Mouse (Mus musculus) hindbrain, embryonic 16.5 days (tissue): Measurements from ENCODE around the gene Mfsd2a. TPM values are rescaled to one million over a fixed set of nuclear protein-coding genes. Genes with fewer than 3 reads are reported as not detected.

Experiments
- ATAC-seq: fragments of 200-750 bp; cut with Nextera tagmentation; 2 replicates; pipeline ENCODE4 v1.8.0; 2017; ENCODE audit warnings: moderate TSS enrichment, moderate library complexity
- H3K27ac ChIP-seq: fragments of 300-500 bp; sonication (generic); 2 replicates; pipeline ENCODE4 v1.5.1; 2014; ENCODE audit warnings: low read depth, mild to moderate bottlenecking, control low read depth, low read length, moderate library complexity
- H3K27me3 ChIP-seq: fragments of 300-500 bp; sonication (generic); replicated peaks from 2 replicates; pipeline ENCODE4 v1.6.1; 2014; ENCODE audit warnings: low read length; ENCODE audit not compliant: control insufficient read depth, insufficient read depth
- H3K36me3 ChIP-seq: fragments of 300-500 bp; sonication (generic); 2 replicates; pipeline ENCODE4 v1.6.1; 2014; ENCODE audit warnings: mild to moderate bottlenecking, low read length, moderate library complexity, mixed read lengths; ENCODE audit not compliant: control insufficient read depth, insufficient read depth
- H3K4me1 ChIP-seq: fragments of 300-500 bp; sonication (generic); 2 replicates; pipeline ENCODE4 v1.6.1; 2014; ENCODE audit warnings: low read depth, low read length; ENCODE audit not compliant: control insufficient read depth, insufficient read depth
- H3K4me2 ChIP-seq: fragments of 300-500 bp; sonication (generic); 2 replicates; pipeline ENCODE4 v1.6.1; 2014; ENCODE audit warnings: mild to moderate bottlenecking, low read length, control low read depth, moderate library complexity
- H3K4me3 ChIP-seq: fragments of 300-500 bp; sonication (generic); 2 replicates; pipeline ENCODE4 v1.5.1; 2014; ENCODE audit warnings: mild to moderate bottlenecking, low read length, control low read depth, moderate library complexity
- H3K9ac ChIP-seq: fragments of 300-500 bp; sonication (generic); 2 replicates; pipeline ENCODE4 v1.6.1; 2014; ENCODE audit warnings: low read depth, mild to moderate bottlenecking, control low read depth, low read length, moderate library complexity
- H3K9me3 ChIP-seq: fragments of 300-500 bp; sonication (generic); 2 replicates; pipeline ENCODE4 v1.6.1; 2014; ENCODE audit warnings: mild to moderate bottlenecking, low read length, moderate library complexity; ENCODE audit not compliant: control insufficient read depth
- WGBS: fragments of 180-500 bp; shearing (Covaris S2); extraction: QIAGEN DNeasy Blood & Tissue Kit; methylation state at CpG from one replicate; pipeline ENCODE4 v1.1.7; 2014; 5-methylcytosine and 5-hydroxymethylcytosine counted together
- polyA plus RNA-seq: library from polyadenylated mRNA; unstranded; fragments of >200 nt; fragmentation: Nextera tagmentation; extraction: Ambion mirVana; gene quantifications from 2 replicates; pipeline ENCODE4 v1.2.1, GENCODE M21; 2015

Gene Mfsd2a
- polyA plus RNA-seq, 1 experiment from 2014 or later = 36.5 TPM

- no peaks in the 10 kb centered on the region for H3K9me3 ChIP-seq
- H3K36me3 ChIP-seq = no peaks in the 10 kb centered on the region
- no peak overlapping the region for H3K4me2 ChIP-seq
- WGBS = 92% methylated on average over 8 of the region's 8 CpGs
- no peak overlapping the region for H3K27ac ChIP-seq
- H3K27me3 ChIP-seq = no peaks in the 10 kb centered on the region
- no peak for ATAC-seq
- no peak overlapping the region for H3K9ac ChIP-seq
- H3K4me3 ChIP-seq = no peak overlapping the region
- H3K4me1 ChIP-seq = no peaks in the 10 kb centered on the region
Observed at GRCm38 (mm10) chr4:122949096-122949495, 11.9 kb downstream of the Mfsd2a start.

- Histone ChIP-seq H3K4me1 (no peaks in the 10 kb centered on the region), H3K27ac (no peak overlapping the region), H3K9ac (no peak overlapping the region; the same call in 1 of the 2 replicates), H3K36me3 (no peaks in the 10 kb centered on the region), H3K4me3 (no peak overlapping the region), H3K4me2 (no peak overlapping the region), H3K9me3 (no peaks in the 10 kb centered on the region), H3K27me3 (no peaks in the 10 kb centered on the region)
- ATAC-seq = no peak
- 79% methylated on average over 3 of the region's 3 CpGs for WGBS
Observed at GRCm38 (mm10) chr4:122947223-122947622, 13.8 kb downstream of the Mfsd2a start.

GRCm38 (mm10) chr4:122944408-122944807, 16.6 kb downstream of the Mfsd2a start:
- Histone ChIP-seq H3K4me2 (no peak overlapping the region), H3K27ac (no peak overlapping the region), H3K36me3 (no peaks in the 10 kb centered on the region), H3K9me3 (no peaks in the 10 kb centered on the region), H3K27me3 (no peaks in the 10 kb centered on the region), H3K4me1 (no peaks in the 10 kb centered on the region), H3K9ac (no peak overlapping the region), H3K4me3 (no peak overlapping the region)
- ATAC-seq = no peak
- 27% methylated on average over 4 of the region's 4 CpGs for WGBS

GRCm38 (mm10) chr4:122939048-122939796, 21.8 kb downstream of the Mfsd2a start:
- H3K27ac ChIP-seq = no peak overlapping the region
- H3K36me3 ChIP-seq = no peaks in the 10 kb centered on the region
- no peaks in the 10 kb centered on the region for H3K27me3 ChIP-seq
- H3K4me1 ChIP-seq = no peaks in the 10 kb centered on the region
- H3K9me3 ChIP-seq = no peaks in the 10 kb centered on the region
- 81% methylated on average over 2 of the region's 2 CpGs for WGBS
- H3K9ac ChIP-seq = no peak overlapping the region
- H3K4me2 ChIP-seq = no peak overlapping the region
- no peak for ATAC-seq
- no peak overlapping the region for H3K4me3 ChIP-seq

GRCm38 (mm10) chr4:122937489-122937888, 23.5 kb downstream of the Mfsd2a start:
- 81% methylated on average over 3 of the region's 3 CpGs for WGBS
- no peak for ATAC-seq
- no peaks in the 10 kb centered on the region for H3K36me3 ChIP-seq

GRCm38 (mm10) chr4:122935466-122936099, 25.4 kb downstream of the Mfsd2a start:
- H3K9ac ChIP-seq = no peak overlapping the region
- H3K4me3 ChIP-seq = no peak overlapping the region
- no peaks in the 10 kb centered on the region for H3K36me3 ChIP-seq
- no peak overlapping the region for H3K4me2 ChIP-seq
- no peaks in the 10 kb centered on the region for H3K4me1 ChIP-seq
- H3K27ac ChIP-seq = no peak overlapping the region
- no peaks in the 10 kb centered on the region for H3K27me3 ChIP-seq
- H3K9me3 ChIP-seq = no peaks in the 10 kb centered on the region
- no peak for ATAC-seq
- 90% methylated on average over 9 of the region's 9 CpGs for WGBS

More at GRCm38 (mm10) chr4:122937489-122937888, 23.5 kb downstream of the Mfsd2a start:
- no peak overlapping the region for H3K4me2 ChIP-seq
- no peak overlapping the region for H3K4me3 ChIP-seq
- no peaks in the 10 kb centered on the region for H3K27me3 ChIP-seq
- H3K9ac ChIP-seq = no peak overlapping the region
- H3K27ac ChIP-seq = no peak overlapping the region
- no peaks in the 10 kb centered on the region for H3K9me3 ChIP-seq
- H3K4me1 ChIP-seq = no peaks in the 10 kb centered on the region

GRCm38 (mm10) chr4:122933857-122934256, 27.1 kb downstream of the Mfsd2a start:
- ATAC-seq = no peak
- Histone ChIP-seq H3K27me3 (no peaks in the 10 kb centered on the region), H3K9me3 (no peaks in the 10 kb centered on the region), H3K4me1 (no peaks in the 10 kb centered on the region), H3K27ac (no peak overlapping the region), H3K9ac (no peak overlapping the region), H3K36me3 (no peaks in the 10 kb centered on the region), H3K4me3 (no peak overlapping the region), H3K4me2 (no peak overlapping the region)
- WGBS = 58% methylated on average over 3 of the region's 3 CpGs

GRCm38 (mm10) chr4:122933051-122933591, 27.9 kb downstream of the Mfsd2a start:
- Histone ChIP-seq H3K9me3 (no peaks in the 10 kb centered on the region), H3K4me2 (no peak overlapping the region), H3K27me3 (no peaks in the 10 kb centered on the region), H3K36me3 (no peaks in the 10 kb centered on the region), H3K27ac (no peak overlapping the region), H3K9ac (no peak overlapping the region), H3K4me3 (no peak overlapping the region), H3K4me1 (no peaks in the 10 kb centered on the region)
- WGBS = 79% methylated on average over 3 of the region's 3 CpGs
- ATAC-seq = no peak

GRCm38 (mm10) chr4:122932239-122932978, 28.6 kb downstream of the Mfsd2a start:
- Histone ChIP-seq H3K4me1 (no peaks in the 10 kb centered on the region), H3K36me3 (no peaks in the 10 kb centered on the region), H3K27ac (no peak overlapping the region), H3K4me2 (no peak overlapping the region), H3K9ac (no peak overlapping the region), H3K4me3 (no peak overlapping the region), H3K9me3 (no peaks in the 10 kb centered on the region), H3K27me3 (no peaks in the 10 kb centered on the region)
- no peak for ATAC-seq
- whole genome bisulfite sequencing = 80% methylated on average over 8 of the region's 8 CpGs
